Mouse (Mus musculus) intestine, embryonic 15.5 days (tissue): ENCODE results near the gene Ces2f. TPM values are rescaled to one million over a fixed set of nuclear protein-coding genes. Genes with fewer than 3 reads are reported as not detected.

Experiments
- ATAC-seq: fragments of 200-750 bp; cut with Nextera tagmentation; 2 replicates; pipeline ENCODE4 v1.8.0; 2017; ENCODE audit warnings: moderate TSS enrichment, moderate library complexity
- H3K27ac ChIP-seq: fragments of 300-500 bp; sonication (generic); 2 replicates; pipeline ENCODE4 v1.5.1; 2015; ENCODE audit warnings: mild to moderate bottlenecking, inconsistent platforms
- H3K27me3 ChIP-seq: fragments of 300-500 bp; sonication (generic); replicated peaks from 2 replicates; pipeline ENCODE4 v1.6.1; 2015; ENCODE audit warnings: inconsistent platforms
- H3K36me3 ChIP-seq: fragments of 300-500 bp; sonication (generic); 2 replicates; pipeline ENCODE4 v1.6.1; 2015; ENCODE audit warnings: inconsistent platforms
- H3K4me1 ChIP-seq: fragments of 300-500 bp; sonication (generic); replicated peaks from 2 replicates; pipeline ENCODE4 v1.6.1; 2015; ENCODE audit warnings: inconsistent platforms
- H3K4me2 ChIP-seq: fragments of 300-500 bp; sonication (generic); replicated peaks from 2 replicates; pipeline ENCODE4 v1.6.1; 2015; ENCODE audit warnings: mild to moderate bottlenecking, inconsistent platforms
- H3K4me3 ChIP-seq: fragments of 300-500 bp; sonication (generic); replicated peaks from 2 replicates; pipeline ENCODE4 v1.5.1; 2015; ENCODE audit warnings: inconsistent platforms
- H3K9ac ChIP-seq: fragments of 300-500 bp; sonication (generic); 2 replicates; pipeline ENCODE4 v1.6.1; 2015; ENCODE audit warnings: inconsistent platforms
- H3K9me3 ChIP-seq: fragments of 300-500 bp; sonication (generic); 2 replicates; pipeline ENCODE4 v1.6.1; 2016; ENCODE audit warnings: inconsistent platforms
- WGBS: fragments of 180-500 bp; shearing (Covaris S2); methylation state at CpG from one replicate; pipeline ENCODE4 v1.1.7; 2015; 5-methylcytosine and 5-hydroxymethylcytosine counted together
- polyA plus RNA-seq: library from polyadenylated mRNA; unstranded; fragments of >200 nt; fragmentation: Nextera tagmentation; extraction: Ambion mirVana; gene quantifications from 2 replicates; pipeline ENCODE4 v1.2.1, GENCODE M21; 2015

The Ces2f gene
- polyA plus RNA-seq, 1 experiment from 2014 or later, result not detected

- no peaks in the 10 kb centered on the region for H3K36me3 ChIP-seq
- H3K4me3 ChIP-seq, result no peak overlapping the region
- no peak overlapping the region for H3K4me2 ChIP-seq
- H3K27me3 ChIP-seq, result no peaks in the 10 kb centered on the region
- no peak for ATAC-seq
- H3K9me3 ChIP-seq, result no peaks in the 10 kb centered on the region
- WGBS, result 91% methylated on average over 5 of the region's 5 CpGs
- H3K9ac ChIP-seq, result no peak overlapping the region
- no peaks in the 10 kb centered on the region for H3K4me1 ChIP-seq
- no peak overlapping the region for H3K27ac ChIP-seq
These were observed 37.0 kb downstream of the Ces2f start for GRCm38 (mm10) chr8:104984126-104984525.

- Histone ChIP-seq H3K9me3 (no peaks in the 10 kb centered on the region), H3K27me3 (no peaks in the 10 kb centered on the region), H3K9ac (no peak overlapping the region), H3K4me2 (no peak overlapping the region), H3K27ac (no peak overlapping the region), H3K4me1 (no peaks in the 10 kb centered on the region), H3K36me3 (no peaks in the 10 kb centered on the region), H3K4me3 (no peak overlapping the region)
- ATAC-seq, result no peak
- WGBS, result 94% methylated on average over 2 of the region's 2 CpGs
These were observed 37.8 kb downstream of the Ces2f start for GRCm38 (mm10) chr8:104984942-104985341.

- H3K27ac ChIP-seq, result no peak overlapping the region
- no peak overlapping the region for H3K4me3 ChIP-seq
- WGBS, result 72% methylated on average over 6 of the region's 6 CpGs
- no peak for ATAC-seq
- no peak overlapping the region for H3K9ac ChIP-seq
- no peaks in the 10 kb centered on the region for H3K27me3 ChIP-seq
- H3K9me3 ChIP-seq, result no peaks in the 10 kb centered on the region
- H3K4me2 ChIP-seq, result no peak overlapping the region
- H3K36me3 ChIP-seq, result no peaks in the 10 kb centered on the region
- H3K4me1 ChIP-seq, result 0 out of 2 replicates have a peak, but pooled peaks cover 2% of the 10 kb centered on the region
These were observed 51.0 kb downstream of the Ces2f start for GRCm38 (mm10) chr8:104998191-104998590.

- WGBS, result 70% methylated on average over 6 of the region's 6 CpGs
- Histone ChIP-seq H3K36me3 (no peaks in the 10 kb centered on the region), H3K9ac (no peak overlapping the region), H3K4me1 (0 out of 2 replicates have a peak, but pooled peaks cover 2% of the 10 kb centered on the region), H3K27ac (0 out of 2 replicates have a peak overlapping the region, but pooled peaks have one; percentile 17), H3K4me2 (no peak overlapping the region), H3K9me3 (no peaks in the 10 kb centered on the region), H3K4me3 (no peak overlapping the region), H3K27me3 (no peaks in the 10 kb centered on the region)
- peak; percentile 66; the same call in 1 of the 2 replicates for ATAC-seq
These were observed 52.0 kb downstream of the Ces2f start for GRCm38 (mm10) chr8:104999183-104999582.

- H3K27me3 ChIP-seq, result no peaks in the 10 kb centered on the region
- no peak within 1 kb of the TSS for H3K9ac ChIP-seq
- no peak within 1 kb of the TSS for H3K27ac ChIP-seq
- no peak within 1 kb of the TSS for H3K4me2 ChIP-seq
- 72% methylated on average over 7 of the region's 7 CpGs for WGBS
- no peaks in the 10 kb centered on the region for H3K9me3 ChIP-seq
- no peaks in the 10 kb centered on the region for H3K36me3 ChIP-seq
- H3K4me3 ChIP-seq, result no peak within 1 kb of the TSS
- H3K4me1 ChIP-seq, result 0 out of 2 replicates have a peak, but pooled peaks cover 2% of the 10 kb centered on the region
- peak; percentile 95 for ATAC-seq
These were observed 53.4 kb downstream of the Ces2f start, which contains the start of gene Ces2h for GRCm38 (mm10) chr8:105000586-105000985. Ces2h (plus strand) TSS chr8:105000853.

Other genes starting within 250 kb of the Ces2f start
- gene Ces2a, start 213.4 kb upstream of the Ces2f start, polyA plus RNA-seq, result 5.1 and 5.4 TPM in 2 replicates
- gene Ces2b, start 115.8 kb upstream of the Ces2f start, polyA plus RNA-seq, result 0.41 and 0.51 TPM in 2 replicates
- gene Ces2c, start 100.3 kb upstream of the Ces2f start, polyA plus RNA-seq, result 1.1 and 1.6 TPM in 2 replicates
- gene Ces2e, start 21.1 kb upstream of the Ces2f start, polyA plus RNA-seq, result 25.4 and 34.4 TPM in 2 replicates
- 0.54 and 0.82 TPM in 2 replicates for gene Ces2g, start 14.4 kb downstream of the Ces2f start, polyA plus RNA-seq
- gene Ces2h, start 53.5 kb downstream of the Ces2f start, polyA plus RNA-seq, result not detected in 2 replicates
- not detected in 2 replicates for gene Ces3a, start 101.2 kb downstream of the Ces2f start, polyA plus RNA-seq
- not detected in 2 replicates for gene Ces3b, start 136.4 kb downstream of the Ces2f start, polyA plus RNA-seq
- gene Ces4a, start 184.4 kb downstream of the Ces2f start, polyA plus RNA-seq, result not detected in 2 replicates
- gene Cbfb, start 223.3 kb downstream of the Ces2f start, polyA plus RNA-seq, result 38.8 and 47.1 TPM in 2 replicates